Mouse (Mus musculus) 3T3-L1 (cell line): ENCODE data around the gene Esm1.

Source experiments
- DNase-seq: peaks from one replicate; pipeline ENCODE4 v3.0.0-alpha.2; 2015; ENCODE audit warnings: low read depth, low spot score

The Esm1 gene

DNA sequence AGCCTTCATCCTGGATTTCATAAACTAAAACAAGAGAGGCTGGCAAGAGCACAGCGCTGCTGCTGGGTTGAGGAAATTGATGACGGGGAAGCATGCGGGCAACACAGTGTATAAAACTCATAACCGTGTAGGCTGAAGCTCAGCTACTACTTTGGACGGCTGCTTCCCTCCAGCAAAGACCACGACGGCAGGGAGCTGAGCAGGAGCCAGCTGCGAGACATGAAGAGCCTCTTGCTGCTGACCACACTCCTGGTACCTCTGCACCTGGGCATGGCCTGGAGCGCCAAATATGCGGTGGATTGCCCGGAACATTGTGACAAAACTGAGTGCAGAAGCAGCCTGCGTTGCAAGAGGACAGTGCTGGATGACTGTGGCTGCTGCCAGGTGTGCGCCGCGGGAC, at the start of gene Esm1:
Gene Esm1, plus strand, starts transcription at position 36 of the 400 bp plus-strand sequence.
- no peak for DNase-seq

DNA sequence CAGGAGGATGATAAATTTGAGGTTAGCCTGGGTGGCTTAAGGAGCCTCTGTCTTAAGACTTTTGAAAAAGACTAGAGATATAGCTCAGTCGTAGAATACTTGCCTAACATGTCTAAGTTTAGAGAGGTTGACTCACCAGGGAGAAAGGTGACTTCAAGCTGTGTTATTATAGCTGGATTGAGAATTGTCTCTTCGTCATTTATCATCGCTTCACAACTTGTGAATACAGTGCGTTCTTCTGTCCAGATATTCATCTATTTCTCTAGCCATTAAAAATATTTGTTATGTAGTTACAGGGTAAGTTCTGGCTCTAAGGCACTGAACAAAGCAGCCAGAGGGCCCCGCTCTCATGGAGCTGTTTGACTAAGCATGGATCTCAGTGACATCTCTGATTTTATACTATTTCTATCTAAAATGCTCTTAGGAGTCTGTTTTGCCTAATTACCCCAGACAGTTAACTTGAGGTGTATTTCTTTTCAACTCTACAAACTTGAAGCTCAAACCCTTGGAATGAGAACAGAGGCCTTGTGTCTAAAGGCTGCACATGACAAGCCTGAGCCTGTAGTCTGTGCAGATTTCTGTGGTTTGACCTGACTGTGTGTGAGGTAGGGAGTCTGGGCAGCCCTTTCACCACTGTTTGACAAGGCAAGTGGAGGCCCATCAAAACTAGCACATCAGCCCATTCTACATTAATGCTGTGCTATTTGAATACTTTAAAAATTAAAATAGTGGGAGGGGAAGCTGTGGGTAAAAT, 45.0 kb upstream of the Esm1 start:
- peak; percentile 23 for DNase-seq

DNA sequence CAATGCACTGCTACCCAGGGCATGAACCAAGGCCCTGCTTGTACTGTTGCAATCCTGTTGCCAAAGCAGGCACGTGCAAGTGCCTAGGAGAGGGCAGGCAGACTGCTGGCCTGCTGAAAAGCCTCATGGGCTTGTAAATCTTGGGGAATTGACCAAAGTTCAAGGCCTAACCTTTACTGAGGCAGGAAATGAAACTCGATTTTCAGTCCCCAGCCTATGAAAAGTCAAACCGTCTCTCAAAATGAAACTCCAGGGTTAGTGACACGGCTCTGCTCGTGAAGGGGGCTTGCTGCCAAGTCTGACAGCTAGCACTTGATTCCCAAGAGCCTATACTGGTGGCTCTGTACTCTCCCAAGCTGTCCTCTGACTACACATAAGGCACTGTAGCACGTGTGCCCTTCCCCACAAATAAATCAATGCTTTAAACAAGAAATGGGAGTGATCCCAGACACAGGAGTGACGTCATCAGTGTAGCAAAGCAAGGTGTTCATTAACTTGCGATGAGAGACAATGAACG, 41.4 kb upstream of the Esm1 start:
- no peak for DNase-seq

DNA sequence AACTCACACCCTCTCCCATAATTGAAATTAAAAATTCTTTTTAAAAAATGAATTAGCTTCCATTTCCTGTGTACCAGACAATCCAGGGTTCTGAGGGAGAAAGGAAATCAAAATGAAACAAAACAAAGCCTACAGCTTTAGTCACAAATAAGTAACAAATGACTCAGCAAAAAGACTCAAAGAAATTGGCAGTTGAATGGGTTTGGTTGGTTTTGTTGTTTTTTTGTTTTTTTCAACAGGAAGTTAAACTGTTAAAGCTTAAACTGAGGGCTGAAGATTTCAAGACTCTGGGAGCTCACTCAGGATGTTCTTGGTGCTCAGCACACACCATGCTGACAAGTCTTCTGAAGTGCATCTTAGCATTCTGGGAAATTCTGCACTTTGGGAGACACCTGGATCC, 39.2 kb upstream of the Esm1 start:
- peak; percentile 82 for DNase-seq

DNA sequence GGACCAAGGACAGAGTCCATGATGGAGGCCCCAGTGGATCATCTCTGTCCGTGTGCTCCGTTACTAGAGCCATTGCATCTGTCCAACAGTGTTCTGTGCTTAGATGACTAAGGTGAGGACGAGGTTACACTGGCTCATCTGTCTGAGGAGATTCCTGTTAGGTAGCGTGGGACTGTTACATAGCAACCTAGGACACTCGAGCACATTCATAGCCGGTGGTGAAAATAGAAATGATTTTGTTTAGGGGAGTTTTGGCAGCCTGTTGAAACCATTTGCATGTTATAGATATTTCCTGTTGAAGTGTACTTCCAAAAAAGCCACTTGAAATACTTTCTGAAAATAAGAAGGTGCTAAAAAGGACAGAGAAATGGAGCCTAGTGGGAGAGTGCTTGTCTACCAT, 35.3 kb upstream of the Esm1 start:
- no peak for DNase-seq

DNA sequence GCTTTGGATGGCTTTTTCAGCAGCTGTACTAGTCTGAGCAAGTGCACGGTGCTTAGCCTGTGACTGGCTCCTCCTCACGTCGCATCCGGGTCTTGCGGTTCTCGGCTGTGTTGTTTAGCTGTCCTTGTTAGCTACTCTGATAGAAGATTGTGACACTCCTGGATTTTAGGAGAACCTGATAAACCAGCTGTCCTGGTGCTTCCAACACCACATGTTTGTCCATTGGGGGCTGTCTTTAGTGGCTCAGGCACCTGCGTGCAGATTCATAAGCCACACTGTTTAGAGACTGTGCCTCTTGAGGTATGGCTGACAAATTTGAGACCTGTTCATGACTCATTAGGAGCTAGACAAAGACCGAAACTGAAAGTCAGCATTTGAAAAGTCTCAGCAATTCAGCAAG, 26.1 kb upstream of the Esm1 start:
- DNase-seq: no peak

DNA sequence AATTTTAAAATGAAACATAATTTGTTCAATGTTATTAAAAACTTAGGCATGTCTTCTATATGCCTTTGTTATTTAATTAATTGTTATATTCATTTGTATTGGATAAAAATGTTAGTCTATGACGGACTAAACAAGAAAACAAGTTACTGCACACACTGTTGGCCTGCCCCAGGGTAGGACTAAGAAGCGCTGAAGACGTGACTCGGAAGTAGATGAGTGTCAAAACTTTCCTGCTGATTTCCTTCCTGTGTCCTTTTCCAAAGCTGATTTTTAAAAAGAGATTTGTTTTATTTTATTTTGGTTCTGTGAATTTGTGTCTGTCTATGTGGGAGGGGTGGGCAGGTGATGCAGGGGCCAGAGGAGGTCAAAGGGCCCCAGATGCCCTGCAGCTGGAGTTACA, 25.7 kb upstream of the Esm1 start:
- DNase-seq: no peak

DNA sequence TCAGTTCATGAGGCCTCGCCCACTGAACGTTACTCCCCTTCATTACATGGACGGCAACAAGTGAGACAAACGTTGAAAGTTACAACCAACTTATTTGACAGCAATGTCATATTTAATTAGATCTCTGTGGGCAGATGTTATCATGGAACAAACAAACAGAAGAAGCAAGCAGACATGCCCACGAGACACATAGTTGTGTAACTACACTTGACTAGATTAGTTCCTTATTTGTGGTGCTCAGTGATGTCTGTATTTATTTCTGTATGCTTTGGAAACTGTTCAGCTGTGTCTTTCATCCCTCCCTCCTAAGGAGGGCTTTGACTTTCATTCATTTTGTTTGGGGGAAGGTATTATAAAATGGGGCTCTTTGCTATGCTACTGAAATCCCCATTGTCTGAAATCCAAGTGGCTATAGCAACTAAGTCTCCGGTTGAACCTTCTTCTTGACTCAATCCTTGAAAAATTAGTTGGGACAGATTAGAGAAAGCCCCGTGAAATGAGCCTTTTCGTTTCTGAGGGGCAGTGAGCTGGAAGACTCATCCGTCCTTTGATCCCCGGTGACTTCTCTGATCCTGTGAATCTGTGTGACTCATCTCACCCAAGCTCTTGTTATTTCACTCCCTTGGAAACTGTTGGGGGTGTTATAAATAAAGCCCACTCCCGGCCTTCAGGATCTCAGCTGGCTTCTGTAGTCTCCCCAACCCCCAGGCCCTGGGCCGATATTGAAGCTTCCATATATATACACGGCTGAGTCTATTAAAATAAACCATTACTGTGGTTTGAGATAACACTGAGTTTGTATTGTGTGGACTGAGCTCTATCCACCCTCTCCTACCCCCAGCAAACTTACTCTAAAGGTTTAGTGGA, 12.4 kb upstream of the Esm1 start:
- DNase-seq: no peak

DNA sequence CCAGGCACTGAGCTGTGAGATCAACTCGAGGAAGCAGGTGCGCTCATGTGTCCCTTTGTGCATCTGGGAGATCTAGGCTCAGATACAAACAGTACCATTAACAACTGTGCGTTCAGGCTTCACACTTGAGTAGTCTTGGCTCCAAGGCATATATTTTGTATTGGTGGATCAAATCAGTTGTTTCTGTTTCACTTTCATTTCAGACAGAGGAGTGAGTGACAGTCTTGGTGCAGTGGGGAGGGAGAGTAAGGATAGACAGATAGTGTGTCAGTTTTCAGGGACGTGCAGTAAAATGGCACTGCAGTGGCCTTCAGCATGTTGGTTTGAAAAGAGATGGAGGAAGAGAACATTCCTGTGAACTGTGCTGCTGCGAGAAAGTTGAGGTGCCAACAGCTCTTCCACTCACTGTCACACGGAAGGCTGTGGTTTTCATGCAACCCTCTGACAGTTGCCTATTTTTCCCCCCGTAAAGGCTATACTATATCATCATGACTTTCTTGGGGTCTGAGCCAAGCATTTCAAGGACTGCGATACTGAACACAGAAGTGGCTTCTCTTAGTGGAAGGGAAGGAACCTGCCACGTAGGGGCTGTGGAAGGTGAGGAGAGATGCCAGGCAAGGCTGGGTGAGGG, 11.5 kb upstream of the Esm1 start:
- no peak for DNase-seq

DNA sequence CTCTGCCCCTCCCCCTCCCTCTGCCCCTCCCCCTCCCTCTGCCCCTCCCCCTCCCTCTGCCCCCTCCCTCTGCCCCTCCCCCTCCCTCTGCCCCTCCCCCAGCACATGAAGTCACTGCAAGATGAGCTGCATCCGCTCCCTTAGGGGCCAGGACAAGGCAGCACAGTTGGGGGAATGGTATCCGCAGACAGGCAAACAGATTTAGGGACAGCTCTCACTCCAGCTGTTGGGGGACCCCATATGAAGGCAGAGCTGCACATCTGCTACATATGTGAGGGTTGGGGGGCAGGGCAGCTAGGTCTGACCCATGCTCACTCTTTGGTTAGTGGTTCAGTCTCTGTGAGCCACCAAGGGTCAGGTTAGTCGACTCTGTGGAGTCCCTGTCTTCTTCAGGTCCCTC, 10.1 kb upstream of the Esm1 start:
- no peak for DNase-seq

DNA sequence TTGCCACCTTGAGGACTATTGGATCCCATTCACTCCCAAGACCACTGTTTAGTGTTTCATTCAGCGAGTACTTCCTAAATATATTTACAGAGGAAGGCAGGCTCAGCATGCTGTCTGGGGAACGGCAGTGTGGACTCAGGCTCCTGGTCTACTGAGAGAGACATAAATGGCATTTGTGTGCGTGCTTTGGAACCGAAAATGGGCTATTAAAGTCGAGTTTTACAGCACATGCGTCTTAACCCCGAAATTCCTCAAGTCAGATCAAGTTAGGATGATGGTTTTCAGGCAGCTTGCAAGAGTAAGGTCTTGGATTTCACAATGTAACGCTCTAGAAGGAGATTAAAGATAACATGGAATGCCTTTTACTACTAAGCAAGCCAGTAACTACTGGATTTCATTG, 8.7 kb upstream of the Esm1 start:
- DNase-seq: no peak

DNA sequence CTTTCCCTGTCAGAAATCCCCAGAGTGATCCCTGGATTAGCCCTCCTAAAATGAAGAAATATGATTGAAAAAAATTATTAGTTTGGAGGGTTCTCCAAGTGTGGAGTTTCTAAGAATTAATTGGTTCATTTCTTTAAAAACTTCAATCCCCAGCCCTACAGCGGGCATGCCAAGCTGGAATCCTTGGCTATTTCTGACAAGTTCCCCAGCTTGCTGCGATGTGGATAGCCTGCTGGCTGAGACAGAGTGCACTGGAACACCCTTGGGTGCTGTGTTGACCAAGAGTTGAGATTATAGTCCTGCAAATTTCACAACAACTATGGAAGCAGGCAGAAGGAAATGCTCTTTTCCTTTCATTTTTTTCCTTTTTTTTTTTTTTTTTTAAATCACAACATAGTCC, 7.8 kb upstream of the Esm1 start:
- peak; percentile 24 for DNase-seq

DNA sequence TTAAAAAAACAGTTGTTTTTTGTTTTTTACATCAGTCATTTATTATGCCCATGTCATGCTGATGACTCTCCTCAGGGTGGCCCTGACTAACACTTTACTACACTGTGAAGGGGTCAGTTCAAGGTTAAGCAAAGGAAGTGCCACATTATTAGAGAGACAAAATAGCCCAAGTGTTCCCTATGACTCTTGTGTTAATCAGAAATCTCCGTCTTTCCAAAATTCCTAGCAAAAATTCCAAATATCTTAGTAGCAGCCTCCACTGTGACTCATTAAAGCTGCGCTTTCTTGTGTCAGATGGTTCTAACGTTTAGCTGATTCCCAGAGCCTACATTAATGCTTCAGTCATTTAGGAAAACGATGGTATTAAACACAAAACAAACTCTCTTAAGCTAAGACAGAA, 7.3 kb upstream of the Esm1 start:
- peak; percentile 85 for DNase-seq

DNA sequence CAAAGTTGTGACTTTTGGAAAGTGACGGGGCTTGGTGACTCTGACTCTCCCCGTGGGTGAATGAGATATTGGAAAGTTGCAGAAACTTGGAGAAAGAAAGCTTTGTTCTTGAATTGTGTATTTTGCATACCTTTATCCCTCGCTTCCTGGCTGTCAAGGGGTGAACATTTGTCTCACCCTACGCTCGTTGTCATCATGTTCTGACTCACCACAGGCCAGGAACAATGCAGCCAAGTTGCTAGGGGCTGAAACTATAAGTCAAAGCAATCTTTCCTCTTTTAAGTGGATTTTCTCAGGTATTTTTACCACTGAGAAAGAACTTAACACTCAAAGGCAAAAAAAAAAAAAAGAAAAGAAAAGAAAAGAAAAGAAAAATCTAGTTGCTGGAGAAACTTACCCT, 6.3 kb upstream of the Esm1 start:
- peak; percentile 61 for DNase-seq

DNA sequence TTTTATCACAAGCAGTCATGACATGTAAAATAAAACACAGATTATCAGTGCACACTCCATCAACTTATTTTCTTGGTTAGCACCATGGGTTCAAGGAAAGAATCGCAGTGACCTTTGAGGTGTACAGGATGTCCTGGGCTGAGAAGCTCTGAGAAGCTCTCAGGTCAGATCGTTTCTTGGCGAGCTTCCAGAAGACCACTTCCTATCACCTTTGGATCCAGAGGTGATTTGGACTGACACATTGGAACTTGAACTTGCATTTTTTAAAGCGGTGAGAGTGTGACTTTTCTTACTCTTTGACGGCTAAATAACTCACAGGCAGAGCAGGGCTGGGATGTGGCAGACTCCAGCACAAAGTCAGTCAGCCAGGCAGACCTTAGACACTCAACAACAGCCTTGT, 4.1 kb upstream of the Esm1 start:
- DNase-seq: no peak

DNA sequence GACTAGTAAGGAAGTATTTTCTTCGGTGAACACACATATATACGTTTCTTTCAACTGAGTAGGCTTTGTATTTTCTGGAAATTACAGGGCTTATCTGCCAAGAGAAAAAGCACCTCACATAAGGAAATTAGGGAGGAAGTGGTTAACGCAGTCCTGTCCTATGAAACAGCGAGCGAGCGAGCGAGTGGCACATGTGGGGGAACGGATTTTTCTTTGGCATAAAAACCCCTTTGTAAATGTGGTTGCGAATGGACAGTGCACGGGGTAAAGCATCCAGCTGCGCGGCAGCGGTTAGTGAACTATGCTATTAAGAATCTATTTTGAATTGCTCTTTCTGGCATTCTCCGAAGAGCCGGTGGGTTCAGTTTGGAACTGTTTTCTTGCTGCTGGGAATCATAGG, 1.9 kb downstream of the Esm1 start:
- DNase-seq: no peak

DNA sequence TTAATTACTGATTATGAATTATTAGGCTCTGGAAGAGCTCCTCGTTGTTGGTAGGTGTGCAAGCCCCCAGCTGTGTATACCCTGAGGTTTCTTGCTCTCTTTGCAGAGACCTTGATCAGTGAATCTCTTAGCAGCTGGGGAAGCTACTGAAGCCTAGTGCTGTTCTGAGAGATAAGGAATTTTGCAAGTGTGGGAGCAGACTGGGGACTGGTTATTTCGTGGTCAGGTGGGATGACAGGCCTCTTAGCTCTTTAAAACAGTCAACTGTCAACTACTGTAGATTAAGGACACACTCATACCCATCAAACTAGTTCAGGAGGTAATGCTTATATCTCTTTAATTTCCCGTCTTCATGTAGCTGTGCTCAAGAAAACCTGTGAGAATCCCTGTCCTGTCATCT, 2.9 kb downstream of the Esm1 start:
- no peak for DNase-seq

DNA sequence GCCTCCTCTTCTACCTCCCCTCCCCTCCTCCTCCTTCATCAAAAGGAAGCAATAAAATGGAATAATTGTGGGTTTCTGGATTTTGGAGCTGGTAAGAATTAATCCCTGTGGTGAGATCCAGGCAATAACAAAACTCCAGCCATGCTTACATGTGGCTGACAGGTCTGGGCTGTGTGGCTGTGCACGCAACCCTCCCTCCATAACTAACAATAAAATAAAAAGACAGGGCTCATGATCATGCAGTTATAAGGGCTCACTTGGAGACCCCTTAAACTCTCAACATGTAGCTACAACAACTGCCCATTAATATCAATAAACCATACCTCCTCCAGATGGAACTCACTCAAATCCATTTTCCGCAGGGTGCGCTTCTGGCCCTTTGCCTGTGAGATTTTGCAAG, 4.4 kb downstream of the Esm1 start:
- DNase-seq: no peak

DNA sequence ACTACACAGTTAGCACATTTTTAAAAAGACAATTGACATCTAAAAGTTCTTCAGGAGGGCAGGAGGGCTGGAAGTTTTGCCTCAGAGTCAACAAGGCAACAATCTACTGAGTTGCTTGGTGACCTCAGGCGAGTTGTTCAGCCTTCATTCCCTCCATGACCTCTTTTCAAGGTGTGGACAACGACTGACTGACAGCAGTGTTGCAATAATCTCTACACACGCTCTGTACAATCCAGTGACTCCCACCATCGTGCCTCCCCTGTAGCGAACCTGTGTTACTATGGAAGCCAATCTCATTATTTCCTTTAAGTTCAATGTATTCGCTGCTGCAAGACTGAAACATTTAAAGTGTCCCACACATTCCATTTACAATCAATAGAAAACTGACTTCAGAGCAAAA, 12.4 kb downstream of the Esm1 start:
- DNase-seq: no peak

DNA sequence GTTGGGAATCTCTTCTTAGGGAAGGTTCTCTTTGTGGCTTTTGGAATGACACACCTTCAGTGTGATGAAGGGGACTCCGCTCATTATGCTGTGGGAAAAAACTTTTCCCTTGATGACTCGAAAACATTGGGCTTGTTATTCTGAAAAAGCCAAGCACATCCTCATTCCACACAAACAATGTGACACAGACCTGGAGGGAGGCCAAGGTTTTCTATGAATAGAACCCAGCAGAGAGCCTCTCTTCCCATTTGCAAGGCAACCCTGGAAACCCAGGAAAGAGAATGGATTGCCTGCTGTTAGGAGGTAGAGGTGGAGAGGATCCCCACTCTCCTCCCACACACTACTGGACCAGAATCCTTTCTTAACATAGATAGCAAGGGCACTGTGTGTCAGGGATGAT, 14.6 kb downstream of the Esm1 start:
- peak; percentile 82 for DNase-seq

DNA sequence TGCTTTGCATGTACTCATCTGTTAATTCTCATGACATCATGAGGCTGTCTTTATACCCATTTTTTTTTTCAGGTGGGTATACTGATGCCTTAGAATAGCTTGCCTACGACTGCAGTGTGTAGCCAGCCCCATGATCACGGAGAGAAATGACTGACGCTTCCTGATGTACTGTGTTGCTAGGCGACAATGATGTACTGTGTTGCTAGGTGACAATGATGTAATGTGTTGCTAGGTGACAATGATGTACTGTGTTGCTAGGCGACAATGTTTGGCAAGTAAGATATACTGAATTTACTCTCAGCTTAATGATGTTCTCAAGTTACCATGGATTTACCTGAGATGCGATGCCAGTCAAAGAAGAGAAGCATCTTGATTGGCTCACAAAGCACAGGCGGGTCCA, 16.4 kb downstream of the Esm1 start, which contains the start of gene Gzmk:
Gene Gzmk, minus strand, starts transcription at position 98 of the 400 bp plus-strand sequence.
- no peak for DNase-seq

DNA sequence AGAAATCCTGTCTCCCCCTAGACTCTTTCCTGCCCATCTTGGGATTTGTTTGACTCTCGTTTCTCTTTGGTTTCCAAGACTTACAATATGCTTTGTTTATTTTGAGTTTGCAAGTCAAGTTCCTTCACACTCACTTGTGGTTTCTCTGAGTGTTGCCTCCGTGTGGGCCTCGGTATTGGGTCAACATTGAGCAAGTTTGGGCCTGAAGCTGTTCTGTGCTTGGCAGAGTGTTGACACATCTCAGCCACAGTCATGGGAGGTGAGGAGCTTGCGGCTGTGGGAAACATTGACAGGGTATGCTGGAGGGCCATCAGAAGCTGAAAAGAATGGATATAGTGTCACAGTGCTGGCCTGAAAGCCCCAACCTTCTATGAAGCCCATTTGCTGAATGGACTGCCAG, 17.6 kb downstream of the Esm1 start:
- no peak for DNase-seq
